In the genomic region with DNA sequence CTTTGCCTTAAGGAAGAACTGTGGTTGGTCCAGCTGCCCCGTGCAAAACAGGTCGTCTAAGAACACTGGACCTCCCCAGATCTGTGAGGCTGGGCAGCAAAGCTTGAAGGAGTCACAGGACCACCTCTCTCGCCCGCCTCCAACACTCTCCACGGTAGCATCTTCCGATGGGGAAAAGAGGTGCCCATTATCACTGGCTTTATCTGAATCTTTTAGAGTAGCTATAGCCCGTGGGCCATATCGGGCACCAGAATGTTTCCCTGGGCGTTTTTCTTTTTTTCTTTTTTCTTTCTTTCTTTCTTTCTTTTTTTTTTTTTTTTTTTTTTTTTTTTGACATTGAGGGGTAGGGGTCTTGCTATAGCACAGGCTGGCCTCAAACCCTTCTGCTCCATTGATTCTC, we compare ENCODE assay signal across 8 mouse cellular contexts. TPM values are rescaled to one million over a fixed set of nuclear protein-coding genes. Genes with fewer than 3 reads are reported as not detected.
DNase-seq lines count a peak whose midpoint lies in the region; ATAC-seq and TF ChIP-seq lines count a peak whose summit lies in the region.

No protein-coding gene starts in this region.

- DNase-seq in layer of hippocampus, adult 2 months (ENCODE audit: low spot score in 2 of 2) = no peak
- DNase-seq in layer of hippocampus, postnatal 14 days (ENCODE audit: low spot score in 2 of 2) = no peak
- no peak for DNase-seq in intestine, embryonic 14.5 days (ENCODE audit: low spot score)
- no peak for DNase-seq in spleen, postnatal 4 days (ENCODE audit: low spot score in 2 of 2)
- no peak for DNase-seq in adrenal gland, postnatal 25 days
- no peak for DNase-seq in adrenal gland, adult 8-10 months

- peak overlapping the region; percentile 51 for H3K4me3 ChIP-seq in layer of hippocampus, adult 2 months
- H3K4me3 ChIP-seq in embryonic facial prominence, embryonic 13.5 days = peak overlapping the region; percentile 44
- peak overlapping the region; percentile 33 for H3K4me3 ChIP-seq in intestine, embryonic 14.5 days (ENCODE audit: low read depth, low read length)
- H3K4me3 ChIP-seq in neural tube, embryonic 12.5 days = peak overlapping the region; percentile 33

- peak overlapping the region; percentile 44; the same call in 1 of the 2 replicates for H3K27ac ChIP-seq in layer of hippocampus, adult 2 months
- no peak overlapping the region for H3K27ac ChIP-seq in embryonic facial prominence, embryonic 13.5 days
- peak overlapping the region; percentile 30; the same call in 1 of the 2 replicates for H3K27ac ChIP-seq in intestine, embryonic 14.5 days (ENCODE audit: low read depth)
- no peak overlapping the region for H3K27ac ChIP-seq in neural tube, embryonic 12.5 days

- peak overlapping the region; percentile 75 for H3K4me2 ChIP-seq in embryonic facial prominence, embryonic 13.5 days
- peak overlapping the region; percentile 74 for H3K4me2 ChIP-seq in intestine, embryonic 14.5 days (ENCODE audit: low read length)
- H3K4me2 ChIP-seq in neural tube, embryonic 12.5 days (replicated peaks) = peak overlapping the region; percentile 63

- H3K27me3 ChIP-seq in embryonic facial prominence, embryonic 13.5 days = peaks cover 19% of the 10 kb centered on the region; the same call in 1 of the 2 replicates
- no peaks in the 10 kb centered on the region for H3K27me3 ChIP-seq in intestine, embryonic 14.5 days (replicated peaks; ENCODE audit: control insufficient read depth, insufficient read depth, low read length)
- peaks cover 23% of the 10 kb centered on the region for H3K27me3 ChIP-seq in neural tube, embryonic 12.5 days (replicated peaks)

- H3K4me1 ChIP-seq in embryonic facial prominence, embryonic 13.5 days = peaks cover 49% of the 10 kb centered on the region
- peaks cover 33% of the 10 kb centered on the region for H3K4me1 ChIP-seq in intestine, embryonic 14.5 days (replicated peaks; ENCODE audit: control insufficient read depth, insufficient read depth, low read length)
- peaks cover 19% of the 10 kb centered on the region for H3K4me1 ChIP-seq in neural tube, embryonic 12.5 days

- no peak for TF ChIP-seq CTCF in layer of hippocampus, adult 2 months (conservative IDR thresholded peaks at IDR 0.05)

- H3K9me3 ChIP-seq in embryonic facial prominence, embryonic 13.5 days = no peaks in the 10 kb centered on the region
- H3K9me3 ChIP-seq in intestine, embryonic 14.5 days (ENCODE audit: control insufficient read depth, low read length) = no peaks in the 10 kb centered on the region
- no peaks in the 10 kb centered on the region for H3K9me3 ChIP-seq in neural tube, embryonic 12.5 days

- ATAC-seq in embryonic facial prominence, embryonic 13.5 days (ENCODE audit: insufficient number of reproducible peaks, insufficient read depth, low FRiP score, low TSS enrichment, low read depth) = no peak
- ATAC-seq in intestine, embryonic 14.5 days (replicated peaks; ENCODE audit: low FRiP score, low TSS enrichment, low read depth) = no peak
- ATAC-seq in neural tube, embryonic 12.5 days (ENCODE audit: low FRiP score, low read depth) = no peak

- H3K36me3 ChIP-seq in embryonic facial prominence, embryonic 13.5 days = no peaks in the 10 kb centered on the region
- H3K36me3 ChIP-seq in intestine, embryonic 14.5 days (ENCODE audit: control insufficient read depth, insufficient read depth, low read length) = no peaks in the 10 kb centered on the region
- no peaks in the 10 kb centered on the region for H3K36me3 ChIP-seq in neural tube, embryonic 12.5 days

- peak overlapping the region; percentile 65 for H3K9ac ChIP-seq in embryonic facial prominence, embryonic 13.5 days
- peak overlapping the region; percentile 46 for H3K9ac ChIP-seq in intestine, embryonic 14.5 days (ENCODE audit: low read length)
- H3K9ac ChIP-seq in neural tube, embryonic 12.5 days = no peak overlapping the region

- 8% methylated on average over 9 of the region's 9 CpGs for WGBS in embryonic facial prominence, embryonic 13.5 days
- 12% methylated on average over 9 of the region's 9 CpGs for WGBS in intestine, embryonic 14.5 days
- WGBS in neural tube, embryonic 12.5 days = 19% methylated on average over 9 of the region's 9 CpGs

RNA-seq across cellular contexts. Expression of a gene that starts 2.5 kb away (rescaled TPM):
- total RNA-seq in layer of hippocampus, adult 2 months (2021) = 1 to 10 TPM; 4.7 TPM
- 1 to 10 TPM; 3.5 to 4.0 TPM for total RNA-seq in layer of hippocampus, postnatal 14 days (2021)
- polyA plus RNA-seq in embryonic facial prominence, embryonic 13.5 days (2015; fragmentation: Nextera tagmentation; extraction: Ambion mirVana) = 5.9 and 9.1 TPM in 2 replicates
- 39.6 and 41.3 TPM in 2 replicates for polyA plus RNA-seq in intestine, embryonic 14.5 days (2014; fragmentation: Nextera tagmentation; extraction: Ambion mirVana)
- 8.4 and 8.9 TPM in 2 replicates for polyA plus RNA-seq in neural tube, embryonic 12.5 days (2016; fragmentation: Nextera tagmentation; extraction: Ambion mirVana)
- total RNA-seq in adrenal gland, postnatal 25 days (2021) = 34.2 and 41.5 TPM in 2 replicates
- total RNA-seq in adrenal gland, adult 8-10 months (2022) = 10 to 100 TPM; 25.4 to 67.6 (median 45.9) TPM

RNA-seq across cellular contexts. Expression of a gene that starts 12.4 kb away (rescaled TPM):
- total RNA-seq in layer of hippocampus, adult 2 months (2021) = not detected
- not detected for total RNA-seq in layer of hippocampus, postnatal 14 days (2021)
- polyA plus RNA-seq in embryonic facial prominence, embryonic 13.5 days (2015; fragmentation: Nextera tagmentation; extraction: Ambion mirVana) = not detected in 2 replicates
- polyA plus RNA-seq in intestine, embryonic 14.5 days (2014; fragmentation: Nextera tagmentation; extraction: Ambion mirVana) = not detected in 2 replicates
- not detected in 2 replicates for polyA plus RNA-seq in neural tube, embryonic 12.5 days (2016; fragmentation: Nextera tagmentation; extraction: Ambion mirVana)
- not detected in 2 replicates for total RNA-seq in adrenal gland, postnatal 25 days (2021)
- total RNA-seq in adrenal gland, adult 8-10 months (2022) = not detected

RNA-seq across cellular contexts. Expression of a gene that starts 25.3 kb away (rescaled TPM):
- 100 to 1,000 TPM; 439 to 454 TPM for total RNA-seq in layer of hippocampus, adult 2 months (2021)
- total RNA-seq in layer of hippocampus, postnatal 14 days (2021) = 100 to 1,000 TPM; 563 to 640 TPM
- polyA plus RNA-seq in embryonic facial prominence, embryonic 13.5 days (2015; fragmentation: Nextera tagmentation; extraction: Ambion mirVana) = 1,667 and 1,727 TPM in 2 replicates
- polyA plus RNA-seq in intestine, embryonic 14.5 days (2014; fragmentation: Nextera tagmentation; extraction: Ambion mirVana) = 3,019 and 3,193 TPM in 2 replicates
- polyA plus RNA-seq in neural tube, embryonic 12.5 days (2016; fragmentation: Nextera tagmentation; extraction: Ambion mirVana) = 1,568 and 1,704 TPM in 2 replicates
- 287 and 343 TPM in 2 replicates for total RNA-seq in adrenal gland, postnatal 25 days (2021)
- 100 to 1,000 TPM; 253 to 280 (median 275) TPM for total RNA-seq in adrenal gland, adult 8-10 months (2022)

RNA-seq across cellular contexts. Expression of a gene that starts 36.3 kb away (rescaled TPM):
- 1 to 10 TPM; 6.7 to 7.2 TPM for total RNA-seq in layer of hippocampus, adult 2 months (2021)
- 1 to 10 TPM; 4.6 to 4.7 TPM for total RNA-seq in layer of hippocampus, postnatal 14 days (2021)
- polyA plus RNA-seq in embryonic facial prominence, embryonic 13.5 days (2015; fragmentation: Nextera tagmentation; extraction: Ambion mirVana) = 9.9 and 17.6 TPM in 2 replicates
- polyA plus RNA-seq in intestine, embryonic 14.5 days (2014; fragmentation: Nextera tagmentation; extraction: Ambion mirVana) = 11.4 and 11.6 TPM in 2 replicates
- polyA plus RNA-seq in neural tube, embryonic 12.5 days (2016; fragmentation: Nextera tagmentation; extraction: Ambion mirVana) = 2.1 and 4.2 TPM in 2 replicates
- 33.4 and 39.2 TPM in 2 replicates for total RNA-seq in adrenal gland, postnatal 25 days (2021)
- total RNA-seq in adrenal gland, adult 8-10 months (2022) = 10 to 100 TPM; 49.4 to 80.4 (median 66.3) TPM

RNA-seq across cellular contexts. Expression of a gene that starts 53.5 kb away (rescaled TPM):
- 1 to 10 TPM; 1.6 to 1.8 TPM for total RNA-seq in layer of hippocampus, adult 2 months (2021)
- total RNA-seq in layer of hippocampus, postnatal 14 days (2021) = 1 to 10 TPM; 1.3 to 2.5 TPM
- polyA plus RNA-seq in embryonic facial prominence, embryonic 13.5 days (2015; fragmentation: Nextera tagmentation; extraction: Ambion mirVana) = 11.8 and 16.7 TPM in 2 replicates
- polyA plus RNA-seq in intestine, embryonic 14.5 days (2014; fragmentation: Nextera tagmentation; extraction: Ambion mirVana) = 28.0 and 28.7 TPM in 2 replicates
- 1.8 and 2.4 TPM in 2 replicates for polyA plus RNA-seq in neural tube, embryonic 12.5 days (2016; fragmentation: Nextera tagmentation; extraction: Ambion mirVana)
- total RNA-seq in adrenal gland, postnatal 25 days (2021) = 21.4 and 24.9 TPM in 2 replicates
- total RNA-seq in adrenal gland, adult 8-10 months (2022) = 10 to 100 TPM; 28.7 to 37.8 (median 34.4) TPM

Comparison
In these comparisons a context has a peak if more than half of its experiments do, and no peak if none do; other contexts are left out.
1. H3K27ac ChIP-seq: peak in layer of hippocampus, adult 2 months (single experiment) and intestine, embryonic 14.5 days (single experiment); none in embryonic facial prominence, embryonic 13.5 days (single experiment) and neural tube, embryonic 12.5 days (single experiment).
2. Peak in every context shown above with its lines, with median percentiles within 50 percentile points of each other: H3K4me3 ChIP-seq and H3K4me2 ChIP-seq.